Mouse (Mus musculus) erythroblast, embryonic 14.5 days (primary cell): ENCODE measurements around the gene Ddx6.

Experiments used
- GATA1 ChIP-seq: IDR thresholded peaks from 2 replicates; pipeline ENCODE4 v1.6.1; 2012; ENCODE audit warnings: low read length, inconsistent platforms, mixed read lengths
- TAL1 ChIP-seq: IDR thresholded peaks from 3 replicates; pipeline ENCODE4 v1.6.1; 2012; ENCODE audit warnings: low read length, inconsistent platforms, mixed read lengths

DNA sequence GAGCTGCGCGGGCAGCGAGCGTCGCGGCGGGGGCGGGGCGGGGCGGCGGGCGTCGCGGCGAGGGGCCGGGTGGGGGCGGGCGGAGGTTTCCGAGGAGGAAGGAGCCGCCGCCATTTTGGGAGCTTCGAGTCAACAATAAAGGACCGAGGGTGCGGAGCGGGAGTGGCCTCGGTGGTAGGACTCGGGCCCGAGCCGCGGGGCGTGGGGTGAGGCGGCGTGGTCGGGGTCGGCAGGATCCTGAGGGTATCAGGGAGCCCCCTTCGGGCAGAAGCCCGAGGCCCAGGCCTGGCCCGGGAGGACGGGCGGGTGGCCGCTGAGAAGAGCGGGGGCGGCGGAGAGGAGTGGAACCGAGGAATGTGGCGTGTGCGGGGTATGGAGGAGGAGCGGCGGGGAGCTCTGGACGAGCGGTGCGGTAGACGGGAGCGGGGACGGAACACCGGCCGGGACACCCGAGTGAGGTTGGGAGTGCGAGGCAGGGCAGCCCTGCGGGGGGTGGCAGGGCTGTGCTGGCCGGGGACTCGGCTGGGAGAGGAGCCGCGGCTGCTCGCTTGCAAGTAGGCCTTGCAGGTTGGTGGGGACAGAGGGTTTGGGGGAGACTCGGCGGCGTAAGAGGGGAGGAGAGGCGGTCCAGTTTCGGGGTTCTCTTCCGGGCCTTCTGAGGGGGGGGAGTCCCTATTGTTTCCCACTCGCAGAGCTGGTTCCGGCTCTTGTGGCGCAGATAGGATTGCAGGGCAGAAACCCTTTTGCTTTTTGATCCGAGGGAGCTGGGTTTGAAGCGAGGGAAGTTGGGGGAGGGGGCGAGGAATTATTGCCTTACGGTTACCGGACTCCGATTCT lies at the start of gene Ddx6:
- TF ChIP-seq GATA1: no peak
- no peak for TF ChIP-seq TAL1
